Mouse (Mus musculus): ENCODE measurements around the gene Fam193b. TPM values are rescaled to one million over a fixed set of nuclear protein-coding genes. Genes with fewer than 3 reads are reported as not detected.

Fam193b gene
- 165 and 171 TPM in 2 replicates for polyA plus RNA-seq (2012; rRNA removed)

GRCm38 (mm10) chr13:55571027-55571751 is at the start of gene Fam193b:
TSS of gene Fam193b (minus strand) at chr13:55571120.

GRCm38 (mm10) chr13:55599566-55600540 is 28.9 kb upstream of the Fam193b start, which contains the start of gene B4galt7:
TSS of gene B4galt7 (plus strand) at chr13:55599896.

GRCm38 (mm10) chr13:55573432-55573831 is 2.5 kb upstream of the Fam193b start, which contains the start of gene Tmed9:
TSS of gene Tmed9 (plus strand) at chr13:55573732.

GRCm38 (mm10) chr13:55536194-55537175 is 34.4 kb downstream of the Fam193b start, which contains the start of gene Ddx41:
TSS of gene Ddx41 (minus strand) at chr13:55536658.

GRCm38 (mm10) chr13:55529198-55529915 is 41.6 kb downstream of the Fam193b start, which contains the start of gene Dok3:
TSS of gene Dok3 (minus strand) at chr13:55529296.

DNA sequence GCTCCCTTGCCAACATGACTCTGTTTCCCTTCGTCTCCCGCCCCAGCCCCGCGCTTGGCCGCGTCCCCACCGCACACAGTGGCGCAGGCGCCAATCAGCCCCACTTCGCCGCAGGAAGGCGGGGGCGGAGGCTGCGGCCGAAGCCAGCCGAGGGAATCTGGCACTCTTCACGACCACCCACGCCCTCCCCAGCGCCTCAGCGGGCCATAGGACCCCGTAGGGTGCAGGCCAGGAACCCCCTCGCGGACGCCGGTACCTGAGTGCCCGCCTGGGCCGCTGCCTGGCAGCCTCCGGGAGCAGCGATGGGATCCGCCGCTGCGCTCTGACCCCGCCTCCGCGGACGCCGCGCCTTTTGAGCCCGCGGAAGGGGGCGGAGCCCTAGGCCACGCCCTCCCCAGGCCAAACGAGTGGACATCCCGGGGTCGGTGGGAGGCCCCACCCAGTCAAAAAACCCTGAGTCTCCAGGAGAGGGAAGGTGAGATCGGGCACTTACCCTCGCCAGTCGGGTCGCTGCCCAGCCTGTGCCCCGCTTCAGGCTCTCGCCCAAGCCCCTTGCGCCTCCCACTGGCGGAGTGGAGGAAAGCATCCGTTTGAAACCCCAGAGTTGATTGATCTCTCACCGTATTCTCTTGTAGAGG is 57.7 kb downstream of the Fam193b start, which contains the start of gene Pdlim7:
Gene Pdlim7 (minus strand): TSS at position 566 of the 638 bp plus-strand sequence.

Other genes with a start within 250 kb of the Fam193b start
- 155 and 158 TPM in 2 replicates for gene Rab24, start 249.2 kb downstream of the Fam193b start, polyA plus RNA-seq (2012; rRNA removed)
- gene Mxd3, start 241.3 kb downstream of the Fam193b start, polyA plus RNA-seq (2012; rRNA removed): 34.6 and 41.2 TPM in 2 replicates
- gene Lman2, start 208.3 kb downstream of the Fam193b start, polyA plus RNA-seq (2012; rRNA removed): 54.3 and 59.6 TPM in 2 replicates
- gene Rgs14, start 201.4 kb downstream of the Fam193b start, polyA plus RNA-seq (2012; rRNA removed): 0.79 and 0.98 TPM in 2 replicates
- gene Slc34a1, start 172.9 kb downstream of the Fam193b start, polyA plus RNA-seq (2012; rRNA removed): 0.06 and 0.07 TPM in 2 replicates
- 0.43 and 0.44 TPM in 2 replicates for gene Pfn3, start 155.9 kb downstream of the Fam193b start, polyA plus RNA-seq (2012; rRNA removed)
- 0.07 and 0.23 TPM in 2 replicates for gene F12, start 144.3 kb downstream of the Fam193b start, polyA plus RNA-seq (2012; rRNA removed)
- gene Grk6, start 126.0 kb downstream of the Fam193b start, polyA plus RNA-seq (2012; rRNA removed): 84.0 and 87.2 TPM in 2 replicates
- 55.8 and 56.1 TPM in 2 replicates for gene Prr7, start 106.9 kb downstream of the Fam193b start, polyA plus RNA-seq (2012; rRNA removed)
- gene Dbn1, start 83.0 kb downstream of the Fam193b start, polyA plus RNA-seq (2012; rRNA removed): 719 and 813 TPM in 2 replicates
- gene Pdlim7, start 57.4 kb downstream of the Fam193b start, polyA plus RNA-seq (2012; rRNA removed): 99.9 and 135 TPM in 2 replicates
- gene Dok3, start 41.8 kb downstream of the Fam193b start, polyA plus RNA-seq (2012; rRNA removed): 16.3 and 17.4 TPM in 2 replicates
- 106 and 112 TPM in 2 replicates for gene Ddx41, start 34.5 kb downstream of the Fam193b start, polyA plus RNA-seq (2012; rRNA removed)
- 121 and 154 TPM in 2 replicates for gene Tmed9, start 2.6 kb upstream of the Fam193b start, polyA plus RNA-seq (2012; rRNA removed)
- 41.2 and 43.8 TPM in 2 replicates for gene B4galt7, start 28.8 kb upstream of the Fam193b start, polyA plus RNA-seq (2012; rRNA removed)
- 87.8 and 97.2 TPM in 2 replicates for gene Caml, start 51.9 kb upstream of the Fam193b start, polyA plus RNA-seq (2012; rRNA removed)
- gene Ddx46, start 63.9 kb upstream of the Fam193b start, polyA plus RNA-seq (2012; rRNA removed): 56.7 and 59.6 TPM in 2 replicates
- gene B230219D22Rik, start 122.0 kb upstream of the Fam193b start, polyA plus RNA-seq (2012; rRNA removed): 74.9 and 77.3 TPM in 2 replicates
- gene Txndc15, start 143.5 kb upstream of the Fam193b start, polyA plus RNA-seq (2012; rRNA removed): 64.1 and 65.0 TPM in 2 replicates
- gene Pcbd2, start 156.2 kb upstream of the Fam193b start, polyA plus RNA-seq (2012; rRNA removed): 34.7 and 36.3 TPM in 2 replicates
- 0.07 and 0.09 TPM in 2 replicates for gene Catsper3, start 213.4 kb upstream of the Fam193b start, polyA plus RNA-seq (2012; rRNA removed)

Measured in central nervous system, embryonic 14 days (tissue).